Mouse (Mus musculus) common myeloid progenitor, adult 5-6 weeks (primary cell): ENCODE results near the gene Unc5a. TPM values are rescaled to one million over a fixed set of nuclear protein-coding genes. Genes with fewer than 3 reads are reported as not detected.

Source experiments
- ATAC-seq: replicated peaks from 2 replicates; pipeline ENCODE4 v1.8.0; 2016; ENCODE audit warnings: low read depth, mild to moderate bottlenecking, moderate TSS enrichment, inconsistent platforms; ENCODE audit not compliant: poor library complexity, severe bottlenecking
- total RNA-seq: library from RNA; stranded (forward); fragments of 200-1000, 187-1606 nt; gene quantifications from 2 replicates; pipeline ENCODE4 v1.2.3, GENCODE M21; 2017

The Unc5a gene
- total RNA-seq, 1 experiment from 2014 or later = 6.3 TPM

GRCm38 (mm10) chr13:54954745-54955144 is 5.5 kb downstream of the Unc5a start:
- no peak for ATAC-seq

GRCm38 (mm10) chr13:54955695-54956471 is 6.7 kb downstream of the Unc5a start:
- ATAC-seq = peak; percentile 29

GRCm38 (mm10) chr13:54957281-54957680 is 8.1 kb downstream of the Unc5a start:
- no peak for ATAC-seq

- no peak for ATAC-seq
Measured at GRCm38 (mm10) chr13:54959059-54959701, 10.0 kb downstream of the Unc5a start.

- ATAC-seq = no peak
Measured at GRCm38 (mm10) chr13:54959842-54960241, 10.6 kb downstream of the Unc5a start.

- ATAC-seq = no peak
Measured at GRCm38 (mm10) chr13:54960491-54960890, 11.3 kb downstream of the Unc5a start.

GRCm38 (mm10) chr13:54965256-54965655 is 16.0 kb downstream of the Unc5a start:
- ATAC-seq = no peak

- no peak for ATAC-seq
Measured at GRCm38 (mm10) chr13:54967501-54967900, 18.3 kb downstream of the Unc5a start.

GRCm38 (mm10) chr13:54968636-54969035 is 19.4 kb downstream of the Unc5a start:
- no peak for ATAC-seq

- no peak for ATAC-seq
Measured at GRCm38 (mm10) chr13:54969513-54969912, 20.3 kb downstream of the Unc5a start.

- peak; percentile 80 for ATAC-seq
Measured at GRCm38 (mm10) chr13:54970521-54971247, 21.5 kb downstream of the Unc5a start.

GRCm38 (mm10) chr13:54975546-54975945 is 26.3 kb downstream of the Unc5a start:
- no peak for ATAC-seq

- ATAC-seq = no peak
Measured at GRCm38 (mm10) chr13:54978804-54979203, 29.6 kb downstream of the Unc5a start.

GRCm38 (mm10) chr13:54980957-54981356 is 31.7 kb downstream of the Unc5a start:
- ATAC-seq = no peak

- peak; percentile 57 for ATAC-seq
Measured at GRCm38 (mm10) chr13:54983001-54983400, 33.8 kb downstream of the Unc5a start.

GRCm38 (mm10) chr13:54983614-54984013 is 34.4 kb downstream of the Unc5a start:
- no peak; the same call in 1 of the 2 replicates for ATAC-seq

- ATAC-seq = no peak
Measured at GRCm38 (mm10) chr13:54987405-54987804, 38.2 kb downstream of the Unc5a start.

GRCm38 (mm10) chr13:54988181-54988760 is 39.1 kb downstream of the Unc5a start:
- peak; percentile 71 for ATAC-seq

GRCm38 (mm10) chr13:54992215-54992614 is 43.0 kb downstream of the Unc5a start:
- no peak for ATAC-seq

GRCm38 (mm10) chr13:54994576-54994975 is 45.4 kb downstream of the Unc5a start:
- ATAC-seq = no peak

GRCm38 (mm10) chr13:54995161-54995560 is 46.0 kb downstream of the Unc5a start:
- no peak for ATAC-seq
